Mouse (Mus musculus) cerebellum, adult 2 months (tissue): ENCODE measurements around the gene Rnf2. TPM values are rescaled to one million over a fixed set of nuclear protein-coding genes. Genes with fewer than 3 reads are reported as not detected.

Source experiments
- DNase-seq, 2 experiments: peaks; one replicate each; pipeline ENCODE4 v3.0.0; 2021
- H3K27ac ChIP-seq: fragments of 200-500 bp; 2 replicates; pipeline ENCODE4 v1.5.1; 2012; ENCODE audit warnings: low read length, control low read depth, inconsistent platforms; ENCODE audit not compliant: insufficient read depth
- H3K27me3 ChIP-seq: fragments of 200-500 bp; 2 replicates; pipeline ENCODE4 v1.6.1; 2012; ENCODE audit warnings: inconsistent platforms, mild to moderate bottlenecking, low read length, moderate library complexity; ENCODE audit not compliant: control insufficient read depth, insufficient read depth
- H3K4me1 ChIP-seq: fragments of 200-500 bp; 2 replicates; pipeline ENCODE4 v1.6.1; 2011; ENCODE audit warnings: low read length; ENCODE audit not compliant: control insufficient read depth, insufficient read depth
- H3K4me3 ChIP-seq: fragments of 200-500 bp; replicated peaks from 2 replicates; pipeline ENCODE3; 2011; ENCODE audit warnings: mild to moderate bottlenecking, low read depth, low read length, control low read depth; ENCODE audit not compliant: insufficient read depth
- CTCF ChIP-seq: fragments of 200-500 bp; IDR thresholded peaks from 2 replicates; pipeline ENCODE4 v1.5.1; 2011; ENCODE audit warnings: low read depth, mild to moderate bottlenecking, control low read depth, low read length, moderate library complexity, borderline replicate concordance; ENCODE audit not compliant: insufficient read depth
- POLR2A ChIP-seq: fragments of 200-500 bp; IDR thresholded peaks from 2 replicates; pipeline ENCODE4 v1.6.1; 2011; ENCODE audit warnings: low read length, control low read depth, borderline replicate concordance; ENCODE audit not compliant: insufficient read depth
- WGBS: fragments of 180-500 bp; shearing (Covaris S2); methylation state at CpG from one replicate; pipeline ENCODE4 v1.1.7; 2018; 5-methylcytosine and 5-hydroxymethylcytosine counted together
- polyA plus RNA-seq: library from polyadenylated mRNA; depleted of rRNA; stranded (reverse); fragments of >200 nt; gene quantifications from 2 replicates; pipeline ENCODE4 v1.2.3, GENCODE M21; 2012; rRNA removed

Gene Rnf2
- polyA plus RNA-seq, 1 experiment, result 27.3 TPM

GRCm38 (mm10) chr1:151449866-151450265 is 50.9 kb downstream of the Rnf2 start:
- peak; percentile 15 to 56 for DNase-seq
- WGBS, result 17% methylated on average over 10 of the region's 10 CpGs
- Histone ChIP-seq H3K4me3 (no peak overlapping the region), H3K4me1 (no peaks in the 10 kb centered on the region), H3K27ac (no peak overlapping the region), H3K27me3 (no peaks in the 10 kb centered on the region)
- TF ChIP-seq CTCF (no peak), POLR2A (no peak)

DNA sequence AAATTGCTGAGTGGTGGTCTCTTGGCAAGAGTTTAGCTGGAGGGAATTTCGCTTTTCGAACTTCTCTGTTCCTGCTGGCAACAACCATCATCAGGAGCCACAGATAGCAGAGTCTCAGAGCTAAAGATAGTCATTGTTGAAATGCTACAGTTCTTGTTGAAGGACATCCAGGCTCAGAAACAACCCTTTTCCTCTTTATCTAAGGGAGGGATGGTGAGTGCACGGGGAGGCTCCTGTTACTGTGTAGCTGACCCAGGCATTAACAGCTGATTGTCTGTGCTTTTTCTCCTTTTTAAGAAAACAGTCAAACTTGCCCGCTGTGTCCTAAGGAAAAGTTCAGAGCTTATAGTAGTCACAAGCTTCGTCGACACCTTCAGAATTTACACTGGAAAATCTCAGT is 65.3 kb downstream of the Rnf2 start:
- Histone ChIP-seq H3K27ac (no peak overlapping the region), H3K27me3 (no peaks in the 10 kb centered on the region), H3K4me1 (no peaks in the 10 kb centered on the region), H3K4me3 (no peak overlapping the region)
- DNase-seq, result no peak
- TF ChIP-seq CTCF (no peak), POLR2A (no peak)
- WGBS, result 89% methylated on average over 6 of the region's 6 CpGs

GRCm38 (mm10) chr1:151429316-151429715 is 71.4 kb downstream of the Rnf2 start:
- Histone ChIP-seq H3K27ac (no peak overlapping the region), H3K27me3 (no peaks in the 10 kb centered on the region), H3K4me1 (no peaks in the 10 kb centered on the region), H3K4me3 (peak overlapping the region; percentile 87)
- DNase-seq, result no peak
- TF ChIP-seq POLR2A (no peak), CTCF (no peak)
- WGBS, result 23% methylated on average over 9 of the region's 9 CpGs

DNA sequence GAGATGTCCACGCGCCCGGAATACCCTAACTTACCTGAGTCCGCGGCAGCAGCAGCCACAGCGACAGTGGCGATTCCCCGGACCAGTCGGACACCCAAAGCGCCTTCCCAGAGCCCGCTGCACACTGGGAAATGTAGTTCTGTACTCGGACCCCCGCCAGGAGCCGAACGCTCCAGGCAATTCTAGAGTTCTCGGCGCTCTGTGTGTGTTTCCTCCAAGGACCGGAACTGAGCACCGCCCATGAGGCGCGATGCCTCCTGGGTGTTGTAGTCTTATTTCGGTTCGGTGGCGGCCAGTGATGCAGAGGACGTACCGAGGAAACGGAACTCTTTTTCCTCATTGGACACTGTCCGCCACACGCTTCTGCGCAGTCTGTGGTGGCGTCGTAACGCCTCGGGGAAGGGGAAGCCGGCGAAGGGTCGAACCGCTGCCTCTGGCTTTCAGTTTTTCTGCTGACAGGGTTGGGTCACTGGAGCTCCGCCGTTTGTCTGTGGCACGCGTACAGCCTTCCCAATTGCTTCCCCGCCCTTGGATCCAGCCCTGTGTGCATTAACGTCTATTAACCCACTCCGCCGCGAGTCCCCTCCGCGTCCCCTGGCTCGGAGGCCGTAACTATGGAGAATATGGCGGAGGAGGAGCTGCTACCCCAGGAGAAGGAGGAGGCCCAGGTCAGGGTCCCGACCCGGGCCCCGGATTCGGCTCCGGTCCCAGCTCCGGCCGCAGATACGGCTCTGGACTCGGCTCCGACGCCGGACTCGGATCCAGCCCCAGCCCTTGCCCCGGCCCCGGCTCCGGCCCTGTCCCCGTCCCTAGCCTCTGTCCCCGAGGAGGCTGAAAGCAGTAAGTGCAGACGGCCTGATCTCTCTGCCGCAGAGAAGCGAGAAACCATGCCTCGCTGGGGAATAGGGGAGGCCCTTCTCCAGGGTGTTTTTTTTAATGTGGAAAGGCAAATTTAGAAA is 72.2 kb downstream of the Rnf2 start, which contains the start of the genes Swt1 and Trmt1l:
Gene Swt1 (minus strand): TSS at position 193 of the 959 bp plus-strand sequence.
Gene Trmt1l (plus strand): TSS at position 280 of the 959 bp plus-strand sequence.
- TF ChIP-seq POLR2A (peak; percentile 90), CTCF (no peak)
- DNase-seq, result peak; percentile 99 to 100
- no peaks in the 10 kb centered on the region for H3K27me3 ChIP-seq
- WGBS, result under 1% methylated on average over 74 of the region's 74 CpGs
- no peaks in the 10 kb centered on the region for H3K4me1 ChIP-seq
- H3K27ac ChIP-seq, result peak within 1 kb of the TSS; percentile 80
- peak within 1 kb of the TSS; percentile 87 for H3K4me3 ChIP-seq

- no peak for DNase-seq
- Histone ChIP-seq H3K27ac (0 out of 2 replicates have a peak overlapping the region, but pooled peaks have one; percentile 17), H3K4me3 (peak overlapping the region; percentile 72), H3K27me3 (no peaks in the 10 kb centered on the region), H3K4me1 (no peaks in the 10 kb centered on the region)
- TF ChIP-seq CTCF (no peak), POLR2A (no peak)
- under 1% methylated on average over 26 of the region's 26 CpGs for WGBS
Observed at GRCm38 (mm10) chr1:151427888-151428262, 72.9 kb downstream of the Rnf2 start.

DNA sequence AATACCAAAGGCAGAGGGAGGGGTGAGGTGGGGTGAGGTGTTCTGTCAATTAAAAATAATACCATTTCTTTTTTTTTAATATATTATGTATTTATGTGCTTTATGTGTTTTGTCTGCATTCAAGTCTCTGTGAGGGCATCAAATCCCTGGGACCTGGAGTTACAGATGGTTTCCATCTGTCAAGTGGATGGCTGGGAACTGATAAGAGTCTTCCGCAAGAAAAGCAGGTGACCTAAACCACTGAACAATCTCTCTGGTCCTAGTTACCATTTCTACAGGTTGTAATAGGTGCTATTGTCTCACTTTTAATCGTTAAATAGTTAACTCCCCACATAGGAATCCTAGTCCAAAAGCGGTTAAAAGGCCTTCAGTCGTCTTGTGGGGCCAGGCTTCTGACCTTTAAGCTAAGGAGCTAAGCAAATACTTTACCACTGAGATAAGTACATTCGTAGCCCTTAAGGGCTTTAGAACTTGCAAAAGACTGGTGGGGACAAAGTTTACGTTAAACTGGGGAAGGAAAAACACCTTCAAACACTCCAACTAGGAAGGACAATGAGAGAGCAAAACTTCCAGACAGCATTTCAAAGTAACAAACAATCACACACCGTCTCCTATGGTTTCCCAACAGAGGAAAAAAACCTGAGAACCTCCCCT is 73.7 kb downstream of the Rnf2 start:
- TF ChIP-seq CTCF (no peak), POLR2A (no peak)
- 35% methylated on average over 7 of the region's 7 CpGs for WGBS
- Histone ChIP-seq H3K4me1 (no peaks in the 10 kb centered on the region), H3K4me3 (no peak overlapping the region), H3K27me3 (no peaks in the 10 kb centered on the region), H3K27ac (no peak overlapping the region)
- DNase-seq, result no peak

- DNase-seq, result no peak
- H3K4me1 ChIP-seq, result no peaks in the 10 kb centered on the region
- 88% methylated on average over 3 of the region's 3 CpGs for WGBS
- TF ChIP-seq CTCF, result no peak
- TF ChIP-seq POLR2A, result no peak
- no peaks in the 10 kb centered on the region for H3K27me3 ChIP-seq
- no peak overlapping the region for H3K4me3 ChIP-seq
- no peak overlapping the region for H3K27ac ChIP-seq
Observed at GRCm38 (mm10) chr1:151422178-151422577, 78.6 kb downstream of the Rnf2 start.

GRCm38 (mm10) chr1:151409827-151410226 is 90.9 kb downstream of the Rnf2 start:
- Histone ChIP-seq H3K4me3 (no peak overlapping the region), H3K27ac (no peak overlapping the region), H3K4me1 (no peaks in the 10 kb centered on the region), H3K27me3 (no peaks in the 10 kb centered on the region)
- 96% methylated on average over 3 of the region's 3 CpGs for WGBS
- no peak for DNase-seq
- TF ChIP-seq CTCF, result no peak

Other genes starting within 250 kb of the Rnf2 start
- 108 and 110 TPM in 2 replicates for gene Ivns1abp, start 156.5 kb downstream of the Rnf2 start, polyA plus RNA-seq
- gene Swt1, start 72.5 kb downstream of the Rnf2 start, polyA plus RNA-seq, result 16.7 and 21.6 TPM in 2 replicates
- 30.8 and 31.9 TPM in 2 replicates for gene Trmt1l, start 72.4 kb downstream of the Rnf2 start, polyA plus RNA-seq
- 1.3 TPM in 2 replicates for gene Fam129a, start 70.2 kb upstream of the Rnf2 start, polyA plus RNA-seq